Mouse (Mus musculus) CH12.LX (cell line): ENCODE data around the gene Qsox1.

ENCODE experiments used
- CHD2 ChIP-seq: IDR thresholded peaks from 2 replicates; pipeline ENCODE4 v1.6.1; 2011; ENCODE audit warnings: low read length, improper control_type of control experiment
- CTCF ChIP-seq, 2 experiments: IDR thresholded peaks in 1 of 2; conservative IDR thresholded peaks in 1 of 2; 2 replicates each; pipeline ENCODE4 v1.5.1; 2011 to 2012; ENCODE audit warnings: low read depth in 2 of 2, low read length in 2 of 2, improper control_type of control experiment in 1 of 2, inconsistent platforms in 1 of 2, mild to moderate bottlenecking in 1 of 2, moderate library complexity in 1 of 2
- EP300 ChIP-seq: IDR thresholded peaks from 2 replicates; pipeline ENCODE4 v1.6.1; 2011; ENCODE audit warnings: low read length, improper control_type of control experiment
- HCFC1 ChIP-seq: IDR thresholded peaks from 2 replicates; pipeline ENCODE4 v1.6.1; 2012; ENCODE audit warnings: low read depth, mild to moderate bottlenecking, inconsistent platforms, low read length, improper control_type of control experiment
- IRF4 ChIP-seq: IDR thresholded peaks from 2 replicates; pipeline ENCODE4 v1.6.1; 2014; ENCODE audit warnings: low read depth, mild to moderate bottlenecking, inconsistent platforms, low read length, improper control_type of control experiment
- MAFK ChIP-seq: IDR thresholded peaks from 2 replicates; pipeline ENCODE4 v1.6.1; 2011; ENCODE audit warnings: low read length, improper control_type of control experiment; ENCODE audit not compliant: insufficient replicate concordance
- POLR2A ChIP-seq: IDR thresholded peaks from 2 replicates; pipeline ENCODE4 v1.6.1; 2011; ENCODE audit warnings: low read depth, mild to moderate bottlenecking, improper control_type of control experiment, low read length
- RCOR1 ChIP-seq: conservative IDR thresholded peaks from 2 replicates; pipeline ENCODE4 v1.6.1; 2012; ENCODE audit warnings: low read depth, mild to moderate bottlenecking, inconsistent platforms, low read length, improper control_type of control experiment
- UBTF ChIP-seq: IDR thresholded peaks from 2 replicates; pipeline ENCODE4 v1.6.1; 2012; ENCODE audit warnings: low read depth, mild to moderate bottlenecking, inconsistent platforms, low read length, improper control_type of control experiment, moderate library complexity
- USF1 ChIP-seq: IDR thresholded peaks from 2 replicates; pipeline ENCODE4 v1.6.1; 2014; ENCODE audit warnings: low read depth, mild to moderate bottlenecking, inconsistent platforms, low read length, improper control_type of control experiment

DNA sequence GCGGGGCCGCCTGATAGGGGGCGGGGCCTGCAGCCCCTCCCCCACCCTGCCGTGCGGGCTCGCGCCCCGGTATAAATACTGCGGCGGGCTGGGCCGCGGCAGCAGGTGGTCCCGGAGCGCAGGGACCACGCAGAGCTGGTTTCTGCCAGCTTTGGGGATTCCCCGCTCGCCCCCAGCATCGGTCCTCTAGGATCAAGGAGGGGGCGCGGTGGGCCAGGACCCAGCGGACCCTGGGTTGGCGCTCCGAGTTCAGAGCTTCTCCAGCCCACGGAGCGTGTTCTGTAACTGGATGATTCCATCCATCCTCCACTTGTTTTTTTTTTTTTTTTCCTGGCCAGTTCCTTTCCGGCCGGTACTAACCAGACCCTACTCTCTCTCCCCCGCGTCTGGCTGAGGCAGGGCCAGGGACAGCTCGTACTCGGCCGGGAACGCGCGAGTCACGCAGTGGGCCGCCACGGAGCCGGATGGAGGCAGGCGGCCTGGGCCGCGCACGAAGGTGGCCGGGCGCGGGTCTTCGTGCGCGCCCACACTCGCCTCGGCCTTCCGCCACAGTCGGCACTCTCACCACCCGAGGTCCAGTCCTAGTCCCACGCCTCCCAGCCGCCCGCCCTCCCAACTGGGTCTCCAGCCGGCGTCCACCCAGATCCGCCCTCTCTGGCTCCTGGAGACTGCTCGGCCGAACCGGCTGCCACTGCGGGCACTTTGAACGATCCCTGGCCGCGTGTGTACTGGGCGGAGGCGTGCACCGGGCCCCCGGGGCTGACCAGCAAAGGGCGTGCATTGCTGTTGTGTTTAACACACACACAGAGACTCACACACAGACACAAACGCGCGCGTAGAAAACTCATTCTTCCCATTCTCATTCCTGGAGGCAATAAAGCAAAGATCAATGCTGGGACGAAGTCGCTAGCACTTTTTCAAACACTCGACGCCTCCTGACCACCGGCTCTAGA lies 70.0 kb downstream of the Qsox1 start:
- TF ChIP-seq MAFK, result no peak
- no peak for TF ChIP-seq EP300
- TF ChIP-seq CTCF (conservative IDR thresholded peaks at IDR 0.05 in 1 of 2, IDR thresholded peaks at IDR 0.05 in 1 of 2; ENCODE audit: low read depth in 2 of 2, low read length in 2 of 2), result no peak
- no peak for TF ChIP-seq UBTF
- no peak for TF ChIP-seq RCOR1
- TF ChIP-seq HCFC1, result no peak
- no peak for TF ChIP-seq USF1
- no peak for TF ChIP-seq CHD2
- no peak for TF ChIP-seq POLR2A
- no peak for TF ChIP-seq IRF4
